Mouse (Mus musculus) bone marrow, adult 2 months (tissue): ENCODE results near the gene Rtn2. TPM values are rescaled to one million over a fixed set of nuclear protein-coding genes. Genes with fewer than 3 reads are reported as not detected.

ENCODE experiments used
- H3K27ac ChIP-seq: fragments of 200-500 bp; 2 replicates; pipeline ENCODE4 v1.5.1; 2012; ENCODE audit warnings: low read depth, mild to moderate bottlenecking, control low read depth, inconsistent platforms, low read length; ENCODE audit not compliant: control insufficient read depth, poor library complexity, insufficient read depth
- H3K4me1 ChIP-seq: fragments of 200-500 bp; 2 replicates; pipeline ENCODE4 v1.6.1; 2011; ENCODE audit warnings: low read length; ENCODE audit not compliant: control insufficient read depth, insufficient read depth
- H3K4me3 ChIP-seq: fragments of 200-500 bp; replicated peaks from 2 replicates; pipeline ENCODE3; 2011; ENCODE audit warnings: mild to moderate bottlenecking, low read depth, low read length, control low read depth; ENCODE audit not compliant: control insufficient read depth
- CTCF ChIP-seq: fragments of 200-500 bp; IDR thresholded peaks from 2 replicates; pipeline ENCODE4 v1.5.1; 2011; ENCODE audit warnings: low read length, control low read depth; ENCODE audit not compliant: control insufficient read depth, insufficient read depth
- POLR2A ChIP-seq: fragments of 200-500 bp; IDR thresholded peaks from 2 replicates; pipeline ENCODE4 v1.6.1; 2011; ENCODE audit warnings: low read depth, mild to moderate bottlenecking, control low read depth, low read length, borderline replicate concordance; ENCODE audit not compliant: control insufficient read depth
- WGBS: fragments of 180-500 bp; shearing (Covaris S2); methylation state at CpG from one replicate; pipeline ENCODE4 v1.1.7; 2018; 5-methylcytosine and 5-hydroxymethylcytosine counted together
- polyA plus RNA-seq: library from polyadenylated mRNA; stranded (reverse); fragments of >200 nt; gene quantifications from 2 replicates; pipeline ENCODE4 v1.2.4, GENCODE M21; 2011; ENCODE audit warnings: low replicate concordance; ENCODE audit not compliant: missing spikeins, insufficient read depth, insufficient read length

Gene Rtn2
- polyA plus RNA-seq, 1 experiment = 2.3 TPM

DNA sequence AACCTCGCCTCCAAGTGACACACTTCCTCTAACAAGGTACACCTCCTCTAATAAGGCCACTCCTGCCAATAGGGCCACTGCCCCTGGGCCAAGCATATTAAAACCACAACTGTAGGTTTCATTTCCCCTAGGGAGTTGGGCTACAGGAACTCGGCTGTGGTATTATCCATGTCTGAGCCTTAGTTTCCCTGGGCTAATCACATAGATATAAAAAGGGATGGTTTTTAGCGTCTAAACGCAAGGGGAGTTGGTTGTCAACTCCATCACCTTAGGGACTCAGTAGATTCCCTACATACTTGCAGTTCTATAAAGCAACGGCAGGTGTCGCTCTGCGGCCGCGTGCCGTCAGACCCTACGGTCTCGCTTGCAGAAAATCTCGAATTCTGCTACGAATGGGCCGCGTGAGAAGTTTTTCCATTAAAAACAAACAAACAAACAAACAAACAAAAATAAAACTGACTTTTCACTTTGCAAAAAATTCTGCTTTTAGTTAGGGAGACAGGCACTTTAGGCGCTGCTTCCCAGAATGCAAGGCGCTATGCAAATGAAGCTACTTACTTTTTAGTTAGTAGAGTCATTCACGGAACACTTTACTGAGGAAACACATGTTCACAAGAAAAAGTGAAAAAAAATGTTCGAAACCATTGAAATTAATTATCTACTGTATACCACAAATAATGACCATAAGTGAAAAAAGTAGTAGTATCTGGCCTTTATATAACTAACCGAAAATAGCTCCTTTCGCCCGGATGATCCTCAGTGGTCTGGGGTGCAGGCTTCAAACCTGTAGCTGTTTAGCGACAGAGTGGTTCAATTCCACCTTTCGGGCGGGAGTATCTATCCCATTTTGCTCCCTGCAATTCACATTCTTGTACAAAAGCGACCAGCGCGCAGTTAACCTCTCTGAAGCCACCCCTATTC, 18.3 kb downstream of the Rtn2 start:
- Histone ChIP-seq H3K4me3 (peak overlapping the region; percentile 40), H3K27ac (no peak overlapping the region), H3K4me1 (no peaks in the 10 kb centered on the region)
- TF ChIP-seq POLR2A = no peak
- TF ChIP-seq CTCF = peak; percentile 95
- under 1% methylated on average over 29 of the region's 29 CpGs for WGBS

GRCm38 (mm10) chr7:19301461-19302263, 19.2 kb downstream of the Rtn2 start:
- Histone ChIP-seq H3K4me3 (no peak overlapping the region), H3K4me1 (no peaks in the 10 kb centered on the region), H3K27ac (no peak overlapping the region)
- WGBS = 13% methylated on average over 16 of the region's 16 CpGs
- TF ChIP-seq POLR2A = no peak
- TF ChIP-seq CTCF = no peak

DNA sequence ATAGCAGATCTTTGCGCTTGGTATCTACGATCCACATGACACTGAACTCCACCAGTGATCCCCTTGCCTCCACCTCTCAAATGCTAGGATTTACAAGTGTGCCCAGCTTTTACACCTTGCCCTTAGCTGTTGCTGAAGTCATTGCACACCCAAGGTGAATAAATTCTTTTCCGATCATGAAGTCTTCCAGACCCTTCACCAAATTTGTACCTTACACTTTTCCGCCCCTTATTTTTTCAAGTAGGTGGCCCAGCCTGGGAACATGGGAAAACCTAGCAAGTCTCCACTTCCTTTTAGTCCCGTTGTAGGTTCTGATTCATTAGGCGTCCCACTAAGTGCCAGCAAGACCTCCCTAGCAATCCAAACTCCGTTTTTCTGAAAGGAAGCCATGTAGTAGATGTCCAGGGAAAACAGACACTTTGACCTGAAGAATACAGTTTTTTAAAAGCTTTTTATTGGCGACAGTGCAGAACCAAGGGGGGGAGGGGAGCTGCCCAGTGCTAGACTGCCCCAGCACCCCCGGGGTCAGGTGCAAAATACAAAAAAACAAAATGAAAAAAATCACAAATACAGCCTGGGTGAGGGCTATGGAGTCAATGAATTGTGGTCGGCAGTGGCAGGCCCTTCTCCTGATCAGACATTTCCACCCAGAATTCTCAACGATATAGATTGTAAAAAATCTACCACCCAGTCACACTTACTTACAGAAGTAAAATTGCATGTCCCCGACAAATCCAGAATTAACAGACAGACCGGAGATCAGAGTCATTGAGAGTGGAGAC, 20.0 kb downstream of the Rtn2 start:
- H3K4me3 ChIP-seq = no peak overlapping the region
- 54% methylated on average over 13 of the region's 13 CpGs for WGBS
- no peaks in the 10 kb centered on the region for H3K4me1 ChIP-seq
- TF ChIP-seq CTCF (no peak), POLR2A (no peak)
- no peak overlapping the region for H3K27ac ChIP-seq

DNA sequence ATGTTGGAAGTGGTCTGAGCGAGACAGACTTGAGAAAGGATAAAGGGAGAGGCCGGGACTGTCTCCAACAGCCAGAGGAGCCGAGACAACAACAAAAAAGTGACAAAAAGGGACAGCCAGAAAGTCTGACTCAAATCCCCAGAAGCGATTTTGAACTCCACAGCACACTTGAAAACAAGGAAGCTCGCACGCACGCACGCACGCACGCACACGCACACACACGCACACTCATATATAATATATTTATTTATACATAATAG, 20.6 kb downstream of the Rtn2 start:
- H3K27ac ChIP-seq = no peak overlapping the region
- TF ChIP-seq CTCF (no peak), POLR2A (no peak)
- no peak overlapping the region for H3K4me3 ChIP-seq
- H3K4me1 ChIP-seq = no peaks in the 10 kb centered on the region
- WGBS = 76% methylated on average over 12 of the region's 12 CpGs

DNA sequence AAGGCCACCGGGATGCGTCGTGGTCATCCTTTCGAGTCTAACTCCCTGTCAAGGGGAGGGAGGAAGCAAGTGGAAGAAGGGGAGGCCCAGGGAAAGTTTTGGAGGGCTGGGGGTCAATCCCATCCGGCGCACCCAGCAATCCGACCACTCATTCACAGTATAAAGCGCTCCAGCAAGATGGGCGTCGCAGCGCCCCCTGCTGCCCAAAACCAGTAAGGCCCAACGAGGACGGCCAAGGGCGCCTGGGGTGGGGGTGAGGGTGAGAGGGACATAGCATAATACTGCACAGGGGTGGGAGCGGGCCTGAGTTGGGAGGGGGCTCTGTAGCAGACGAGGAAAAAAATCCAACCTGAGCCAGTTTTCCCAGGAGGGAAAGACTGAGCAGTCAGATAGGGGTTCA, 21.3 kb downstream of the Rtn2 start:
- Histone ChIP-seq H3K4me1 (no peaks in the 10 kb centered on the region), H3K27ac (no peak overlapping the region), H3K4me3 (no peak overlapping the region)
- TF ChIP-seq POLR2A = no peak
- peak; percentile 78 for TF ChIP-seq CTCF
- 4% methylated on average over 16 of the region's 16 CpGs for WGBS

DNA sequence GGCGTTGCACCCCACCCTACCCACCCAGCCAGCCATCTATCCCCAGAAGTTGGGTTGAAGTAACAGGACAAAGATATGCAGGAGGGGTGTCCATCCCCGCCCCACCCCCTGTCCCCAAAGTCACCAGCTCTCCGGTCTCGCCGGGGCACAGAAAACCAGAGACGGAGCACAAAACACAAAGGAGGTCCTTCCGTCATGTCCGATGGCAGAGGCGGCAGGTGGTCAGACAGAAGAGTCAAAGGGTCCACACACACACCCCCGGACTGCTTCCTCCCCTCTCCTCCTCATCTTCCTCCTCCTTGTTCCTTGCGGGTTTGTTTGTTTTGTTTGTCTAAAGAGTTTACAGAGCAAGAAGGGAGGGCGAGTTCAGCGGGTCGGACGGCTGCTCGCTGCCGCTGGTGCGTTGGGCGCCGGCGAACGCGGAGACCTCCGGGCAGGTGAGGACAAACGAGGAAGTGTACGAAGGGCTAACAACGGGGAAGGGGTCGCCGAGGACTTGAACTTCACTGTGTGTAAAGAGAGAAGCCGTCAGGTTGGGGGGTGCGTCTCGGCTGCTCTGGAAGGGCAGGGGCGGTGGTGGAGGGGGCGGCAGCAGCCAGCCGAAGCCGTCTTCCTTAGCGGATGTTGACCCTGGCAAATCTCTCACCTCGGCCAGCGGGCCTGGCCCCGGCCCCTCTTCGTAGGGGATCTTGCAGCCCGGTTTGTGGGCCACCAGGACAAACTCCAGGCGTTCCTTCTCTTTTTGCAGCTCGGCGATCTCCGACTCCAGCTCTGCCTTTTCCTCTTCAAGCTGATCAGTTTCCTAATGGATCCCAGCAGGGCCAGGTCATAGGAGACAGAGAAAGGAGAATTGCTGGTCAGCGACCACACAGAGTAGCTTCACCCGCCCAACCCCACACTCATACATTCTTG, 22.3 kb downstream of the Rtn2 start:
- no peak for TF ChIP-seq POLR2A
- TF ChIP-seq CTCF = no peak
- Histone ChIP-seq H3K27ac (no peak overlapping the region), H3K4me3 (no peak overlapping the region), H3K4me1 (no peaks in the 10 kb centered on the region)
- 7% methylated on average over 48 of the region's 48 CpGs for WGBS

- TF ChIP-seq CTCF = no peak
- no peak for TF ChIP-seq POLR2A
- WGBS = 12% methylated on average over 6 of the region's 6 CpGs
- Histone ChIP-seq H3K27ac (no peak overlapping the region), H3K4me1 (no peaks in the 10 kb centered on the region), H3K4me3 (no peak overlapping the region)
Observed at GRCm38 (mm10) chr7:19305413-19305735, 22.9 kb downstream of the Rtn2 start.
